Mouse (Mus musculus) embryo, embryonic 10 days (tissue): ENCODE results near the gene Phxr2.
A peak's percentile ranks its signal among the peaks of the same experiment; 100 is the strongest.

ENCODE experiments used
- DNase-seq: peaks from one replicate; pipeline ENCODE4 v3.0.0-alpha.2; 2015; ENCODE audit warnings: low spot score

Gene Phxr2

DNA sequence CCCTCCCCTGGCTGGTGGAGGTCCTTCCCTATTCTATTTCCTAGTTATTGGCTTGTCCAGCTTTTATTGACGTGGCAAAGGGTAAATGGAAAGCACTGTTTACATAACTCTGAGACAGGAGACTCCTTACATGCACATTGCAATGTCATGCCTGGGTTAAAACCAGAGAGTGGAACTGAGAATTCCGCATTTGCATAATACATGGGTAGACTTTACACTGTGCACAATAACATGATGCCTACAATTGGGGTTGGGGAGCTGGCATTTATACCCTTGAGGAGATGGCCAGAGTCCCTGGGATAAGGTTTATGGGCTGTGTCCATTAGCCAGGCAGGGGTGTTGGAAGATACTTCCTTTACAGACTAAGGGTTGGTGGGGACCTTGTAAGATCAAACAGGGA is 32.8 kb downstream of the Phxr2 start:
- DNase-seq, result no peak

DNA sequence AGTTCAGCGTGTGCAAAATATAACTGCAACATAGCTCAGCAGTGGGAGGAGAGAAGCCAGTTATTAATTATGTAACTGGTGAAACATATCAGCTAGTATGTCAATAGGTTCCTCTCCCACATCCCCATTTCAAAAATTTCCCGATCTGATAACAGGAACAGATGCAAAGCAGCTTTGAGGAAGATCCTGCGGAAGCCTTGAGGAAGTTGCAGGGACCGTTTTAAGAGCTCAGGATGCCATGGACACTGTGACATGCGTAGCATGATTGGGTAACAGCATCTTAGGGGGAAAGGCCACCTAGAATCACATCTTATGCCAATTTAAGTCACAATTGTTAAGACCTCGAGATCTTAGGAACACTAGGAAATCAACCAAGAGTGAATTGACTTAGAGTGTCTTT is 36.2 kb downstream of the Phxr2 start:
- DNase-seq, result no peak

DNA sequence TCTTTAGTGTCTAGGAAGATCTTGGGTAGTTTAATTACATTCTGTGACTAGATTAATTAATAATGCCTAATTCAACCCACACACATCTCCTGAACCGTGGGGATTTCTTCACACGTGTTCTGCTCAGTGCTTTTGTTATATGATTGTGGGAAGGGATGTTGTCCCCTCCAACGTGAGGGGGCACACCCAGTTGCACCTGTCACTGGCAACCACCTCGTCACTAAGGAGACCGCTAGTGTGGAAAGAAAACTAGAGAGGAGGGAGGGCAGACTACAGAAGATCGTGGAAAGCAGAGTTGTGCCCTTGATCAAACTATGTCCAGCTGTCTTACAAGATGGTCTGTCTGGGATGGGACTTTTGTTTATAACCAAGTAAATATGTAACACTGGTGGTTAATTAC is 40.1 kb downstream of the Phxr2 start:
- DNase-seq, result no peak

DNA sequence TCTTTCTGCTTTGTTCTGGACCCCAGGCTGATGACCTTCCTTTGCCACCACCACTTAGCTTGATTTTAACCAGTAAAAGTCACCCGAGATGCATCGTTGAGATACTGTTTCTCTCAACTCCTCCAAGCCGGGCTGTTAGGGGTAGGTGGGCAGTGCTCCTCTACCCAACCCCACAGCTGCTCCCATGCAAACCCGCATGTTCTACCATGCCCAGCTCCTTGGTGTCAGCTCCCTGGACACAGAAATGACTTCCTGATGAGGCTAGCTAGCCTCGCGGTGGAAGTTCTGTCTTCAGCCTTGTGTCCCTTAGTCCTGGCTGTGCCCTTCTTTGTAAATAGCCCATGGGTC is 40.9 kb downstream of the Phxr2 start:
- no peak for DNase-seq

DNA sequence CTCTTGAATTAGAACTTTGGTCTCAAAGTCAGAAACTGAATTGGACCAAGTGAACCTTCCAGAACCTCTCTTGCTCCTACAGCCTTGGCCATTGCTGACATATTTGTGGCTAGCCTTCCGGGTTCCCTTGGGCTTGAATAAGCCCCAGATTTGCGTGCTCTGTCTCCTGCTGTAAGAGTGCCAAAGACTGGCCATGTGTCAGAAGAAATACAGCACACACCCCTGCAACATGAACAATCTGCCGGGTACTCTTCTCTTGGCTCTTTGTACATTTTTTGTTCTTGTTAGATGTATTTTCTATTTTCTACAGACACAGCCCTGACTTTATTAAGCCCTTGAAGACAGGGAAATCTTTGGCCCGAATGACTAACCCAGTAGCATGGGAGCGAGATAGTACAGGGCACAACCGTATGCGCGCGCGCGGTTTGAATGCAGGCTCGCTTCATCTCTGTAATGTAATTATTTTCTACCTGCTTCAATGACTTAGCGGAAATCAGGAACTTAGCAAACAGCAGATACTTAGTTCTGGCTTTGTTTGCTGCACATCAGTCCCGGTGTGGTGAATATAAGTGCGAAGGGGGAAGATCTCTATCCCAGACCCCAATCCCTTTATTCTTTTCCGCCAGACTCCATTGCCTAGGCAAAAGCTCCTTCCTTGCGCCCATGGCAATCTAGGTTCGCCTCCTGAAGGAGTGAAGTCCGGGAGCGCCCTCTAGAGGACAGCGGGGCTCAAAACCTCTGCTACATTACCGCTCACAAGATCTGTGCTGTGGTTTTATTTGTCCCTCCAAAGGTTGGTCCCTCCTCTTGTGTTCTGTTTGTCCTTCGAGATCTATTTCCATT is 41.5 kb downstream of the Phxr2 start:
- peak; percentile 92 for DNase-seq

DNA sequence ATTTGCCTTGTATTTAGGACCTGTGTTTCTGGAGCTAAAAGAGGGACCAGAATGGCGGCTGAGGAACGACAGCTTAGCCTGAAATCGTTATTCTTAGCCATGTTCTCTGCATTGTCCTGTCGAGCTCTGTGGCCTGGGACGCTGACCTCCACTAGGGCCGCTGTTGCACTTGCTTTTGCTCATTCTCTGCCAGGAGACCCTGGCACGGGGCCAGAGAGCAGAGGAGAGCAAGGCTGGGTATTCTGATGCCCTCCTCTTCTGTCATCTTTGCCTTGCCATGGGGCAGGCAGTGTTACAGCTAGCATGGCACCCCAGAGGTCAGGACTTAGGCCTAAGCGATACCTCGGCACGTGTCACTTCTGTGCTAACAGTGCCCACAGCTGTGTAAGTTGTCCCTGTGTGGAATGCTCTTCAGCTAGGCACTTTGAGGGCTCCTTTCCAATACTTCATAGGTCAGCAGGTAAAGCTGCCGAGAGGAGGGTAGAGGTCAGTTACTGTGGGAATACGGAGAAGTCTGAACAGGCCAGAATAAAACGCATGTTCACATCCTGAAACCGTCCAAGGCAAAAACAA is 42.6 kb downstream of the Phxr2 start:
- DNase-seq, result no peak

DNA sequence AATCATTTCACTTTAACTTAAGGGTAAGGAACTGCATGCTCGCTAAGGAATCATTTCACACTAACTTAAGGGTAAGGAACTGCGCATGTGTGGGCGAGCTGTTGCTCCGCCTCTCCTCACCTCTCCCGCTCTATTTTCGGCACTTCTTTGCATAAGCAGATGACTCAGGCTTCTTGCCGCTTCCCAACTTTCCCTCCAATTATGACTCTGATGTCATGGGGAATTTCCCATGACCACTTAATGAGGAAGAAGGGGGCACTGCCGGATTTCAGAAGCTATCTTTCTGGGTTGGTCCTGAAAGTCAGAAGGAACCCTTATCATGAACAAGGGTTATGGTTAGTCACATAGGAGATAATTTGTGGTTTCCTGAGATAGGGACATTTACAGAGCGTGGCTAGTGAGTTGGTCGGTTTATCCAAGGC is 44.5 kb downstream of the Phxr2 start:
- DNase-seq, result no peak

DNA sequence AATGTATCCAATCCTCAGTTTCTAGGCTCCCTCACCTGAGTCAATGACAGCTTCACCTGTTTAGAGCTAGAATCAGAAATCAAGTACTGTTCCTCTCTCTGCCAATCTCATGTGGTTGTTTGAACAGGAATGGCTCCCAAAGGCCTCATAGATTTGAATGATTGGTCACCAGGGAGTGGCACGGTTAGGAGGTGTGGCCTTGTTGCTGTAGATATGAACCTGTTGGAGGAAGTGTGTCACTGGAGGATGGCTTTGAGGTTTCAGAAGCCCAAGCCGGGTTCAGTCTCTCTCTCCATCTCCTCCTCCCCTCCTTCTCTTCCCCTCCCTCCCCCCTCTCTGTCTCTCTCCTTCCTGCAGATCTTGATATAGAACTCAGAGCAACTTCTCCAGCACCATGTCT is 47.5 kb downstream of the Phxr2 start:
- DNase-seq, result no peak

DNA sequence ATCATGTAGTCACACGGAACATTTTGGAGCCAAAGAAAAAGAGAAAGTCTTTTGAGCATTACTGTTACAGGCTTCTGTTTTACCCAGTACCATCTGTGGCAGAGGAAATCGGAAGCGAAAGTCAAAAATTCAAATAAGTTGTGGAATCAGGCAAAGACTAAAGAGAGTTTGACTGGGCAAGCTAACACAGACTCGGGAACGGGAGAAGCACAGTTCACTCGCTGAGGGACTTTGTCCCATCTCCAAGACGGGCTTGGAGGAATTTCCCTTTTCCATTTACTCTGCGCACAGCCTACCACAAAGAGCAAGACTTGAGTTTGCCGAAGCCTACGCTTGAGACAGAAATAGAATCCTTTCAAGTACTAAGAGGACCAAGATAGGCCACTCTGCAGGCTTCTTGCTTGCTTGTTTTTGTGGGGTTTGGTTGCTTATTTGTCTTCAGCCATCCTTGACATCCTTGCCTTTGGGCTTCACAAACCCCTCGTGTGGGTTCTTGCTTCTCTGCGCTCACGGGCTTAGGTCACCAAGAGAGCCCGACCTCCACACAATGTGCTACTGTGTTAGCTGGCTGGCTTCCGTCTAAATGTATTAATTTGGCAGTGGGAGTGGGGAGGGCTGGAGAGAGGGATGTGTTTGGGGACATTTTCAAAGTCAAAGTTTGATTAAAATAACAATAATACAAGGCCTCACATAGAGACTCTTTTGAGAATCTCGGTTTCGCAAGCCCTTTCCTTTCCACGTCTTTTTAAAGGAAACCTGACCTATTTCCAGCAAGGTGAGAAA is 49.8 kb downstream of the Phxr2 start:
- DNase-seq, result no peak
